Mouse (Mus musculus) MEL (cell line): ENCODE results near the gene Zfp65. TPM values are rescaled to one million over a fixed set of nuclear protein-coding genes. Genes with fewer than 3 reads are reported as not detected.
"Not testable (repeated sequence)": the region's sequence is repeated elsewhere in the genome, so short reads cannot be mapped to it uniquely, and the experiment has no call there.

Experiments
- DNase-seq: peaks from one replicate; pipeline ENCODE4 v3.0.0; 2011; ENCODE audit warnings: low read depth, low spot score
- H3K27ac ChIP-seq: 2 replicates; pipeline ENCODE4 v1.5.1; 2012; ENCODE audit warnings: low read depth, mild to moderate bottlenecking, control low read depth, low read length, moderate library complexity; ENCODE audit not compliant: control insufficient read depth
- H3K27me3 ChIP-seq, 2 experiments: fragments of 150-350 bp in 1 of 2; sonication (generic) in 1 of 2; 2 replicates each; pipeline ENCODE4 v1.6.1; 2012; ENCODE audit warnings: low read length in 2 of 2, mild to moderate bottlenecking in 2 of 2, improper control_type of control experiment in 1 of 2, moderate library complexity in 1 of 2; ENCODE audit not compliant: insufficient read depth in 2 of 2, control insufficient read depth in 1 of 2
- H3K36me3 ChIP-seq, 2 experiments: 2 replicates each; pipeline ENCODE4 v1.6.1; 2012 to 2014; ENCODE audit warnings: low read length in 2 of 2, improper control_type of control experiment in 1 of 2, inconsistent platforms in 1 of 2, mild to moderate bottlenecking in 1 of 2; ENCODE audit not compliant: insufficient read depth in 2 of 2, control insufficient read depth in 1 of 2
- H3K4me1 ChIP-seq, 2 experiments: fragments of 150-350 bp in 1 of 2; sonication (generic) in 1 of 2; 2 replicates each; pipeline ENCODE4 v1.6.1; 2012; ENCODE audit warnings: low read length in 2 of 2, improper control_type of control experiment in 1 of 2, mild to moderate bottlenecking in 1 of 2; ENCODE audit not compliant: insufficient read depth in 2 of 2, control insufficient read depth in 1 of 2
- H3K4me3 ChIP-seq, 2 experiments: fragments of 150-350 bp in 1 of 2; sonication (generic) in 1 of 2; 2 replicates each; pipeline ENCODE4 v1.5.1; 2012; ENCODE audit warnings: low read depth in 2 of 2, low read length in 2 of 2, mild to moderate bottlenecking in 2 of 2, moderate library complexity in 2 of 2, control low read depth in 1 of 2, improper control_type of control experiment in 1 of 2; ENCODE audit not compliant: control insufficient read depth in 1 of 2, insufficient read depth in 1 of 2
- H3K79me2 ChIP-seq: 2 replicates; pipeline ENCODE4 v1.6.1; 2012; ENCODE audit warnings: mild to moderate bottlenecking, low read length, moderate library complexity; ENCODE audit not compliant: control insufficient read depth, poor library complexity, insufficient read depth
- H3K9ac ChIP-seq: 2 replicates; pipeline ENCODE4 v1.6.1; 2012; ENCODE audit warnings: low read depth, mild to moderate bottlenecking, control low read depth, low read length, moderate library complexity; ENCODE audit not compliant: control insufficient read depth, poor library complexity, severe bottlenecking
- H3K9me3 ChIP-seq: fragments of 150-350 bp; sonication (generic); replicated peaks from 2 replicates; pipeline ENCODE4 v1.6.1; 2012; ENCODE audit warnings: mild to moderate bottlenecking, low read length, improper control_type of control experiment, moderate library complexity; ENCODE audit not compliant: insufficient read depth
- CHD1 ChIP-seq: IDR thresholded peaks from 2 replicates; pipeline ENCODE4 v1.6.1; 2012; ENCODE audit warnings: low read depth, mild to moderate bottlenecking, inconsistent platforms, low read length, improper control_type of control experiment
- CHD2 ChIP-seq: IDR thresholded peaks from 2 replicates; pipeline ENCODE4 v1.6.1; 2011; ENCODE audit warnings: low read length, improper control_type of control experiment
- CTCF ChIP-seq, 3 experiments: IDR thresholded peaks in 2 of 3; conservative IDR thresholded peaks in 1 of 3; 2 replicates each; pipeline ENCODE4 v1.5.1; 2011 to 2012; ENCODE audit warnings: low read length in 3 of 3, low read depth in 2 of 3, mild to moderate bottlenecking in 2 of 3, improper control_type of control experiment in 1 of 3, inconsistent platforms in 1 of 3, mixed read lengths in 1 of 3, moderate library complexity in 1 of 3; ENCODE audit not compliant: control insufficient read depth in 1 of 3, insufficient read depth in 1 of 3, poor library complexity in 1 of 3, severe bottlenecking in 1 of 3
- E2F4 ChIP-seq: IDR thresholded peaks from 2 replicates; pipeline ENCODE4 v1.6.1; 2011; ENCODE audit warnings: low read depth, low read length, improper control_type of control experiment, borderline replicate concordance
- EP300 ChIP-seq, 2 experiments: IDR thresholded peaks; 2 replicates each; pipeline ENCODE4 v1.6.1; 2011; ENCODE audit warnings: improper control_type of control experiment in 2 of 2, low read length in 2 of 2, low read depth in 1 of 2, mild to moderate bottlenecking in 1 of 2
- ETS1 ChIP-seq: IDR thresholded peaks from 2 replicates; pipeline ENCODE4 v1.6.1; 2012; ENCODE audit warnings: low read depth, mild to moderate bottlenecking, inconsistent platforms, low read length, improper control_type of control experiment, moderate library complexity
- GABPA ChIP-seq: IDR thresholded peaks from 2 replicates; pipeline ENCODE4 v1.6.1; 2012; ENCODE audit warnings: low read depth, mild to moderate bottlenecking, inconsistent platforms, low read length, improper control_type of control experiment, moderate library complexity
- MAFK ChIP-seq: IDR thresholded peaks from 2 replicates; pipeline ENCODE4 v1.6.1; 2011; ENCODE audit warnings: low read depth, mild to moderate bottlenecking, low read length, improper control_type of control experiment, borderline replicate concordance
- MAZ ChIP-seq: IDR thresholded peaks from 2 replicates; pipeline ENCODE4 v1.6.1; 2012; ENCODE audit warnings: low read depth, mild to moderate bottlenecking, inconsistent platforms, low read length, improper control_type of control experiment
- MYB ChIP-seq: IDR thresholded peaks from 2 replicates; pipeline ENCODE4 v1.6.1; 2011; ENCODE audit warnings: mild to moderate bottlenecking, low read depth, low read length, improper control_type of control experiment
- NELFE ChIP-seq: IDR thresholded peaks from 2 replicates; pipeline ENCODE4 v1.6.1; 2011; ENCODE audit warnings: low read depth, low read length, improper control_type of control experiment
- POLR2A ChIP-seq, 2 experiments: IDR thresholded peaks; 2 replicates each; pipeline ENCODE4 v1.6.1; 2011 to 2012; ENCODE audit warnings: low read length in 2 of 2, mild to moderate bottlenecking in 2 of 2, control low read depth in 1 of 2, improper control_type of control experiment in 1 of 2, low read depth in 1 of 2, moderate library complexity in 1 of 2; ENCODE audit not compliant: control insufficient read depth in 1 of 2, insufficient read depth in 1 of 2, poor library complexity in 1 of 2
- POLR2AphosphoS5 ChIP-seq: IDR thresholded peaks from 2 replicates; pipeline ENCODE4 v1.6.1; 2012; ENCODE audit warnings: low read depth, borderline replicate concordance, mild to moderate bottlenecking, inconsistent platforms, low read length, moderate library complexity, mixed read lengths
- SIN3A ChIP-seq: IDR thresholded peaks from 2 replicates; pipeline ENCODE4 v1.6.1; 2012; ENCODE audit warnings: low read length, improper control_type of control experiment, inconsistent platforms
- USF1 ChIP-seq: IDR thresholded peaks from 2 replicates; pipeline ENCODE4 v1.6.1; 2014; ENCODE audit warnings: low read depth, mild to moderate bottlenecking, inconsistent platforms, low read length, improper control_type of control experiment, moderate library complexity
- polyA plus RNA-seq, 2 experiments: library from polyadenylated mRNA; stranded (reverse) in 1 of 2; unstranded in 1 of 2; fragments of >175 nt in 1 of 2; fragments of >200 nt in 1 of 2; gene quantifications; 2 replicates each; pipeline versions ENCODE4 v1.2.1 to v1.2.4; 2012; ENCODE audit warnings: low replicate concordance in 2 of 2, low read depth in 1 of 2; ENCODE audit not compliant: insufficient read length in 2 of 2, insufficient read depth in 1 of 2, missing spikeins in 1 of 2
- total RNA-seq: library from RNA; depleted of rRNA; stranded (reverse); fragments of 300-350 nt; gene quantifications from 2 replicates; pipeline ENCODE4 v1.2.3, GENCODE M21; 2012

Zfp65 gene
- total and polyA plus RNA-seq, 3 experiments = 2.9 to 3.9 TPM; not detected in 1

- Histone ChIP-seq H3K9me3 (no peaks in the 10 kb centered on the region; the same call in 1 of the 2 replicates), H3K4me1 (no peaks in the 10 kb centered on the region), H3K36me3 (no peaks in the 10 kb centered on the region), H3K4me3 (no peak overlapping the region), H3K9ac (no peak overlapping the region), H3K27ac (no peak overlapping the region), H3K79me2 (no peaks in the 10 kb centered on the region)
- no peak for DNase-seq
- no peak for TF ChIP-seq MYB
- TF ChIP-seq EP300 (IDR thresholded peaks at IDR 0.05; ENCODE audit: low read depth in 1 of 2, low read length in 2 of 2) = no peak
- TF ChIP-seq CHD1 = no peak
- no peak for TF ChIP-seq ETS1
- no peak for TF ChIP-seq SIN3A
- TF ChIP-seq MAZ = no peak
- TF ChIP-seq USF1 = no peak
- TF ChIP-seq, all 39 proteins: peak for 0
- no peaks in the 10 kb centered on the region for H3K27me3 ChIP-seq
Measured at GRCm38 (mm10) chr13:67742941-67743340, 14.0 kb upstream of the Zfp65 start.

- H3K9me3 ChIP-seq, DNase-seq, H3K79me2 ChIP-seq, H3K36me3 ChIP-seq, H3K27ac ChIP-seq, H3K4me3 ChIP-seq, H3K27me3 ChIP-seq, H3K9ac ChIP-seq, H3K4me1 ChIP-seq: not testable (repeated sequence)
Measured at GRCm38 (mm10) chr13:67734391-67734790, 5.4 kb upstream of the Zfp65 start.

- H3K79me2 ChIP-seq, H3K4me1 ChIP-seq, H3K27ac ChIP-seq, H3K9ac ChIP-seq, H3K4me3 ChIP-seq, DNase-seq, H3K9me3 ChIP-seq, H3K27me3 ChIP-seq, H3K36me3 ChIP-seq: not testable (repeated sequence)
Measured at GRCm38 (mm10) chr13:67729441-67729840, 468 bp upstream of the Zfp65 start.

GRCm38 (mm10) chr13:67728106-67728505 is 867 bp downstream of the Zfp65 start:
- H3K79me2 ChIP-seq = peaks cover 2% of the 10 kb centered on the region; the same call in 1 of the 2 replicates
- no peak overlapping the region for H3K4me3 ChIP-seq
- no peak for DNase-seq
- no peaks in the 10 kb centered on the region for H3K36me3 ChIP-seq
- H3K9ac ChIP-seq = no peak overlapping the region
- no peak overlapping the region for H3K27ac ChIP-seq
- H3K4me1 ChIP-seq = no peaks in the 10 kb centered on the region
- H3K9me3 ChIP-seq = no peaks in the 10 kb centered on the region
- TF ChIP-seq E2F4 (no peak), MAFK (no peak), NELFE (no peak), CTCF (IDR thresholded peaks at IDR 0.05 in 2 of 3, conservative IDR thresholded peaks at IDR 0.05 in 1 of 3; ENCODE audit: control insufficient read depth in 1 of 3, insufficient read depth in 1 of 3, low read depth in 2 of 3, low read length in 3 of 3, poor library complexity in 1 of 3, severe bottlenecking in 1 of 3) (no peak), POLR2AphosphoS5 (no peak), GABPA (no peak), USF1 (no peak), POLR2A (IDR thresholded peaks at IDR 0.05; ENCODE audit: control insufficient read depth in 1 of 2, insufficient read depth in 1 of 2, low read depth in 1 of 2, low read length in 2 of 2, poor library complexity in 1 of 2) (no peak), CHD1 (no peak), CHD2 (no peak)
- TF ChIP-seq, all 39 proteins: peak for 0
- no peaks in the 10 kb centered on the region for H3K27me3 ChIP-seq

- DNase-seq = not testable (repeated sequence)
Measured at GRCm38 (mm10) chr13:67725331-67725730, 3.6 kb downstream of the Zfp65 start.

More at GRCm38 (mm10) chr13:67725331-67725730, 3.6 kb downstream of the Zfp65 start:
- not testable (repeated sequence) for H3K9ac ChIP-seq, H3K27me3 ChIP-seq, H3K4me3 ChIP-seq, H3K9me3 ChIP-seq, H3K36me3 ChIP-seq, H3K4me1 ChIP-seq, H3K79me2 ChIP-seq, H3K27ac ChIP-seq
